Mouse (Mus musculus) ES-E14 (cell line): Measurements from ENCODE around the gene Cipc.

Experiments
- CHD2 ChIP-seq: IDR thresholded peaks from 2 replicates; pipeline ENCODE4 v1.6.1; 2014; ENCODE audit warnings: mild to moderate bottlenecking, low read depth, low read length, inconsistent platforms
- HCFC1 ChIP-seq: IDR thresholded peaks from 2 replicates; pipeline ENCODE4 v1.6.1; 2012; ENCODE audit warnings: low read length, inconsistent platforms, borderline replicate concordance; ENCODE audit not compliant: insufficient read depth
- ZC3H11A ChIP-seq: IDR thresholded peaks from 2 replicates; pipeline ENCODE4 v1.6.1; 2012; ENCODE audit warnings: low read depth, mild to moderate bottlenecking, inconsistent platforms, low read length, borderline replicate concordance
- ZNF384 ChIP-seq: IDR thresholded peaks from 2 replicates; pipeline ENCODE4 v1.6.1; 2012; ENCODE audit warnings: low read depth, low read length, inconsistent platforms

DNA sequence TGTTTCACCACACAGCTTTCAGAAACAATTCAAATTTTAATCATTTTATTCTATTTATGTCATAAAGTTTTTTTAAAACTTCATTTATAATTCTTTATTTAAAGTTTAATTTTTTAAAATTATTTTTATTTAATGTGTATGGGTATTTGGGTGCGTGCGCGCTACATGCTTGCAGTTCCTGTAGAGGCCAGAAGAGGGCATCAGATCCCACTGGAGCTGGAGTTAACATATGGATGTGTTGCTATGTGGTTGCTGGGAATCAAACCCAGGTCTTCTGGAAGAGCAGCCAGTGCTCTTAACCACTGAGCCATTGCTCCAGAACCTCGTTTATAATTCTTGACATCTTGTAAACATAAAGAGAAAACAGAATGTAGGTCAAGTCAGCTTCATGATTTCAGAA is 51.9 kb downstream of the Cipc start:
- no peak for TF ChIP-seq HCFC1
- TF ChIP-seq ZNF384 = no peak
- TF ChIP-seq ZC3H11A = no peak
- TF ChIP-seq CHD2 = no peak
